Mouse (Mus musculus) adrenal gland, postnatal 14 days (tissue): ENCODE data around the gene Fam20a. TPM values are rescaled to one million over a fixed set of nuclear protein-coding genes. Genes with fewer than 3 reads are reported as not detected.
"Not testable (repeated sequence)": the region's sequence is repeated elsewhere in the genome, so short reads cannot be mapped to it uniquely, and the experiment has no call there.

ENCODE experiments used
- DNase-seq: peaks from one replicate; pipeline ENCODE4 v3.0.0; 2021; ENCODE audit warnings: mixed read lengths
- total RNA-seq: library from RNA; stranded (reverse); gene quantifications from 2 replicates; pipeline ENCODE4 v1.2.3, GENCODE M21; 2021

The Fam20a gene
- total RNA-seq, 1 experiment from 2014 or later, result 9.0 TPM

GRCm38 (mm10) chr11:109680934-109681333 is 41.1 kb downstream of the Fam20a start:
- DNase-seq, result no peak

DNA sequence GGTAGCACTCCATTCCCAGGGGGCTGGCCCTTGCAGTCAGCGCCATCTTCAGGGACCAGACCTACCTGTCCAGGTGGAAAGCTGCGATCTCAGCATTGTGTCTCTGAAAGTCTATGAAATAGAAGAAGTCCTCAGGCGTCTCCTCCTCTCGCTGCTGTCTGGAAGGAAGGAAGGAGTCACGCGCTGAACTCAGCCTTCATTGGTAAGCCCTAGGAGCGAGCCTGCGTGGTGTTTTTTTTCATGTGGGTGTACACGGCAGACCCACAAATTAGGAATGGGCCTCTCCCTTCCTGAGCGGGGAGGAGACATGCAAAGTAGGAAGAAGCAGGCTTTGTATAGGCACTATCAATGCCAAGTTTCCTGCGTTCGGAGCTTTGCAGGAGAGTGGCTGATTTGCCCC is 43.8 kb downstream of the Fam20a start:
- DNase-seq, result no peak

DNA sequence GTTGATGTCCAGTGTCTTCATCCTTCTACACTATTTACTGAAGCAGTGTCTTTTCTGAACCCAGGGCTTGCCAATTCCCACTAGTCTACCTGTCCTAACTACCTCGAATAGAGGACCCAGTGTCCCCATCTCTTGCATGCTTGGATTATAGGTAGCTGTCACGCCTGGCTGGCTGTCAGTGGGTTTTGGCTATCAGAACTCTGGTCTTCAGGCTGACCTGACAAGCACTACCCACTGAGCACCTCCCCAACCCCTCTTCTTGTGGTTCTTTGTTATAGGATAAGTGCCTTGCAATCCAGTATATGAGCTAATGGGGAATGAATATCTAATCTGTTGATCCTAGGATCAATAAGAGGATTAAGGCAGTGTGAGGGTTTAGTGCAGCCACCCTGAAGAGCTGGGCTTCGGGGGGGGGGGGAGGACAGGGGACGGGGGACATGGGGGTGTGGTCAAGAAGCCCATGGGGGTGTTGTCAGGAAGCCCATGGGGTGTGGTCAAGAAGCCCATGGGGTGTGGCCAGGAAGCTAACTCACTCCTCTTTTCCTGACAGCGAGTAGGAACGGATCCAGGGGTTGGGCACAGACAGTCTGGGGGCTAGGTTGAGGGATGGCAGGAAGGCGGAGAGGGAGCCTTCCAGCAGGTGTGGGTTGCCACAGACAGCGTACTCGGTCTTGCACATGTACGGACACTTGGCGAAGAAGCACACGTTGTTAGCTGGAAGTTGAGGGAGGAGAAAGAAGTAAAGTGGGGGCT is 45.3 kb downstream of the Fam20a start:
- no peak for DNase-seq

DNA sequence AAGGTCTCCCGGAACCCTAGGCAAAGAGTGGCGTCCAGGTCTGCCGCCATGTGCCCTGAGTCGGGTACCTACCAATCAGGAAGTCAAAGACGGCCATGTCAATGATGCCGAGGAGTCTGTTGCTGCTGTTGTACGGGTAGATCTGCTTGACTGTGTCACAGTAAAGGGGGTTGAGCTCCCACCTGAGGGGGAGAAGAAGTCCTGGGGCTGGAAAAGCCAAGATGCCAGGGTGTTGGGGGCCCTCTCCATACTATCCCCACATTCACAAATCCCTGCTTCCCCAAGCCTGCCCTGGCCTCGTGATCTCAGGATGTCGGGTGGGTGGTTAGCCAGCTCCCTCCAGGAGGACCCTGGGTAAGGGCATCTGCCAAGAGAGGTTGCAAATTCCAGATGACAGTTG is 46.3 kb downstream of the Fam20a start:
- DNase-seq, result no peak

DNA sequence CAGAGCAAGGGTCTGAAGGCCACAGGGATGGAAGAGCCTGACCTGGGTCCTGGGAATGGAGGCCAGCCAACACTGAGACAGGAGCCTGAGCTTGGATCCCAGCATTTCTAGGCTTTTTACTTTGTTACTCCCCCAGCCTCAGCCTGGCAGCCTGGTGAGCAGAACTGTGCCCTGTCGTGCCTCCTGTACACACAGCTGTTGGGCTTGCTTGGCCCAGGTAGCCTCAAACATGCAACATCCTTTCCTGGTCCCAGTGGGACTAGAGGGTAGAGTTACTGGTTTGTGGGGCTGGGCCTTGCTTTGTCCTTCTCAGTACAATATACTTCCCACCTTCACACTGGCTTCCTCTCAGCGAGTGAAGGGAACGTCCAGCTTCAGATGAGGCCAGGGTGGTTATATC is 46.9 kb downstream of the Fam20a start:
- DNase-seq, result no peak

DNA sequence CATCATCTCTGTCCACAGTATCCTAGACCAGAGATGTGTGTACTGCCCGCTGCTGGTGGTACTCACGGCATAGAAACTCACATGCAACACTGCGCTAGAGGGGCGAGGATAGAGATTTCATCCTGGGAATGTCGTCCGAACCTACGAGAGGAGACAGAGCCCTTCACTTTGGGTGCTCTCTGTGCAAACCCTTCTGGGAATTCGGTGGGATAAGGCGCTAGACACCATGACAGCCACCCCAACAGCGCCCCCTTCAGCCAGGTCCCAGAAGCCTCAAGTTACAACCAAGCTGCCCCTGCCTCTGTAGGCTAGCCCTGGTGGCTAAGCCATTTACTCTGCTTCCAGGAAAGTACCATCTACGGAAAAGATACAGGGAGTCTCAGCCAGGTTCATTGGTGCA is 47.5 kb downstream of the Fam20a start:
- no peak for DNase-seq

DNA sequence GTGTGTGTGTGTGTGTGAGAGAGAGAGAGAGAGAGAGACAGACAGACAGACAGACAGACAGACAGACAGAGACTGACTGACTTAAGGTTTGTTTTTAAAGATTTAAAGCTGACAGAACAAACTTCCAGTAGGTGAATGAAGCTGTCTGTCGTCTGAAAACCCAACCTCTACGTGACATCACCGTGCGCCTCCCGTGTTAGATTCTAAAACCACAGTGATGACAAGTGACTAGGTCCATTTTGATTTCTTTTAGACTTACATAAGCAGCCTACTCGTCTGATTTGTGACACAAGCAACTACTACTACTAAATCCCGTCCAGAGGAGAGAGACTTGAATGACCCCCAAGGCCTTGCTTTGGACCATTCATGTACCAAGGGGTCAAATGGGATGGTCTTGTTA is 48.3 kb downstream of the Fam20a start:
- DNase-seq, result no peak

DNA sequence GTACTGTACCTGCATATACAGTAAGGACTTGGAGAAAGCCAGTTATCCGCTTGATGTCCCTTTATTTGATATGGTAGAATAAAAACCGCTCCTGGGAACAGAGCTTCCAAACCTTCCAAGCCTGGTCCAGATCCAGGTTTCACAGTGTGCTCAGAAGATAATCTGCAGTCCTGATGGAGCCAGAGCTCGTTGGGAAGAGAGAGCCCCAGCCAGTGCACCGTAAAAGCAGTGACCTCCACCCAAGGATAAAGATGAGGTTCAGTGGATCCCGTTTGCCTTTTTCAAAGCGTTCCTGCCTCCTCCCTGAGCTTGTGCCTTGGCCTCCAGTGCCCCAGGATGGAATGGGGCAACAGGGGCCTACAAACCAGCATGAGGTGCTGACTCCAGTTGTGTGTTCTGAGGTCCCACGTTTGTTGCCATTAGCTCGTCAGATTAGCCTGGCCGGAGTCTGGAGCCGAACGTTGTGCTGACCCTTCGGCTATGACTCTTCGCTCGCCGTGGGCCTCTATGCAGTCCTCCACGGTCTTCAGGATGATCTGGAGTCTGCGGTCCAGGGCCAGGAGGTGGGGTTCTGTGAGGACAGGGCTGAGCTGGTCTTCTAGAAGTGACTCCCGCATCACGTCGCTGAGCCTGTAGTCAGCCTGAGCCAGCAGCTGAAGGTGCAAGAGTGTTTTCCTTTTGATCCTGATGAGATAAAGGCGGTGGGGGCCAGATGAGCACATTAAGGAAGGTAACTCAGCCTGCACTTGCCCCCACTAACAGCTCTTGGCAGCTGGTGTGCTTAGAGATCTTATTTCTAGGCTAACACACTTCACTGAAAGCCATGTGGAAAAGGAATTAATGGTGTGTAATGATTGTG is 49.0 kb downstream of the Fam20a start:
- peak; percentile 47 for DNase-seq

GRCm38 (mm10) chr11:109672396-109672795 is 49.7 kb downstream of the Fam20a start:
- no peak for DNase-seq

GRCm38 (mm10) chr11:109672021-109672324 is 50.1 kb downstream of the Fam20a start:
- DNase-seq, result no peak

DNA sequence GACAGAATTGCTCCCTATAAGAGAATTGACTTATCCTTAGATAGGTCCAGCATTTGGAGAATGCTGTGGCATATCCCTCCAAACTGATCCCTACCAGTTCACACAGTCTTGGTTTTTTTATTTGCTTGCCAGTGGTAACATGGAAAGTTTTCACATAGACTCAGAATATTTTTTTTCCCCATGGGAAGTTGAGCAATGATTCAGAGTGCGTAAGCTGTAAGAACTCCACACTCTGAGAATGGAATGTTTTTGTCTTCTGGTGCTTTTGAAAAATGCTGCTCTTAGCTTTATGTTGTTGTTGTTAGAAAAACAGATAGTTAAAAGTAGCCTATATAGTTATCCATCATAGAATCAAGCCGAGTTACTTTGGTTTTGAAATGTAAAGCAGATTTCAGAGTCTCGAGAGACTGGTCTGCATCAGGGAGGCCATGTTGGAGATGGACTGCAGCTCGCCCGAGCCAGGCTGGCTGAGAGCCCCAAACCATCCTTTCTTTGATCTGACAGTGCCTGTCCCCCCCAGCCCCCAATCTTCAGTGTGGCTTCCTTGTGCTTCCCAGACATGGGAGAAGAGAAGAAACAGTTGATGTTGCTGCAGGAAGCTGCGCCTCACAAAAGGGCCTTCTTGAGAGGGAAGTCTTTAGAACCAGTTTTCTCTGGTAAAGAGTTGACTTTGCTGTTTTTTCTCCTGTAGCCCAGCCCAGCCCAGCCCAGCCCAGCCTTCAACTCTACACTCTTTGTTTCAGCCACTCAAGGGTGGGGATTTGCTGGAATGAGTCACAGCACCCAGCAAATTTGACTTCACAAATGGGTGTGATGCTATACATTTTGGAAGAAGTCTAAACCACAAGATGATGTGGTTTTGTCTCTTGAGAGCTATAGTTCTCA is 50.7 kb downstream of the Fam20a start:
- DNase-seq, result no peak

DNA sequence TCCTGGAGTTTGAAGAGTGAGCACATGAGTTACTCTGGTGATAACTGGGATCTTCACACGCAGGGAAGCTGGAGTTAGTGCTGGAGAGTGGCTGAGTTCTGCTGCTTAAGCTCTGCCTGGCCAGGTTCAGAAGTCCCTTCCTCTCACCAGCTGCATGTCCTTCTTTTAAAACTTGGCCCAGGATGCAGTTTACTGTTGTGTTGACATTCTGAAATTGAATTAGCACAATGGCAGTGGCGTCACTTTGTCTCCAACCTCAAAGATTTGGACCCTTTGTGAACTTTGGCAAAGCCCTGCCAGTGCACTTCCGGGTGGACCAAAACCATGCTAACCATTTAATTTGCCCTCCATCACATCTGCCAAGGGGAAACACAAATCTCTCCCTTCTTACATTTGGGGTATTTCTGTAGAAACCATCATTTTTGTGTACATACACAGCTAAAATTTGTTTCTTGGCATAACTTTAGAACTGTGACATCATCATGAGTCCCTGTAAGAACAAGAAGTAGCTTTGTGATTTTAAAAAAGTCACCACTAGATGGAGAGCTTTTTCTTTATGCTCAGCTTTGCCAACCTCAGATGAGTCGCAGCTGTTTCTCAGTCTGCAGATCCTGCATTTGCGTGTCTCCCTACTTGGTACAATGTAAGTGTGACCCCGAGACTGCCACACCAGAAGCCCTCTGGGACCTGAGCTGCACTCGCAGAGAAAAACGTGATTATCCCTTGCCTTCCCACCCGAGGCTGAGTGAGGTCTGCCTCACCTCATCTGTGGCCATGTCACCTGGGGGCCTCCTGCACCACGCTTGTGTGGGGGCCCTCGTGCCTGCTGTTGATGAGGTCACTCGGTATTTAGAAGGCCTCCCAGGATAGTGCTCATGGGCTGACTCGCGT is 51.8 kb downstream of the Fam20a start:
- peak; percentile 53 for DNase-seq

- no peak for DNase-seq
Observed at GRCm38 (mm10) chr11:109669149-109669708, 52.9 kb downstream of the Fam20a start.

GRCm38 (mm10) chr11:109668115-109668725 is 53.9 kb downstream of the Fam20a start:
- DNase-seq, result no peak

DNA sequence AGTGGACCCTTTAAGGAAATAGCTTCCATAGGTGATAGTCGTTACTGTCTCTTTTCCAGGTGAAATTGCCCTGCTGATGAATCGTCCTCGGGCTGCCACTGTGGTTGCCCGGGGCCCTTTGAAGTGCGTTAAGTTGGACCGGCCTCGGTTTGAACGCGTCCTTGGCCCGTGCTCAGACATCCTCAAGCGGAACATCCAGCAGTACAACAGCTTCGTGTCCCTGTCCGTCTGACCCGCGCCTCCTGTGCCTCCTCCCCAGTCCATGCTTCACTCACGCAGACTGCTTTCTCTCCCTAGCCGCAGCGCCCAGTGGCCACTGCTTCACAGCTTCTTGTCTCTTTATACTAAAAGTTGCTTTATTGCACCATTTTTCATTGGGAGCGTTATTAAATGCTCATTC is 54.7 kb downstream of the Fam20a start:
- peak; percentile 79 for DNase-seq

GRCm38 (mm10) chr11:109666411-109666810 is 55.7 kb downstream of the Fam20a start:
- DNase-seq, result no peak

DNA sequence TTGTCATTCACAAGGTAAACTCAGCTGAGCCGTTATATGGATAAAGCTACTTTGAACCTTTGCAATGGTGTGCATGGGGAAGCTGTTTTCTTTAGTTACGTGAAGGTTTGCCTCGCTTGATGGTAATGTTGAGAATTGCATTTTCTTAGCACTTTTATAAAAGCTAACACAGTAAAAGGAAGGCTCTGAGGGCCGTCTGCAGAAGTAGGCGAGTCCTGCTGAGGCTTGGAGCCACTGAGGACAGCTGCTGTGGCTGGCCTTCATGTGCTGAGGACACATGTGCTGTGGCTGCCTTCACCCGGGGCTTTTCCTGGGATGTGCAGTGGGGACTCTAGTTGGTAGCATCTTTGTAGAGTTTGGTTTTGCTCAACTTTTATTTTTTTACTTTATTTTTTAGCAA is 56.7 kb downstream of the Fam20a start:
- no peak for DNase-seq

DNA sequence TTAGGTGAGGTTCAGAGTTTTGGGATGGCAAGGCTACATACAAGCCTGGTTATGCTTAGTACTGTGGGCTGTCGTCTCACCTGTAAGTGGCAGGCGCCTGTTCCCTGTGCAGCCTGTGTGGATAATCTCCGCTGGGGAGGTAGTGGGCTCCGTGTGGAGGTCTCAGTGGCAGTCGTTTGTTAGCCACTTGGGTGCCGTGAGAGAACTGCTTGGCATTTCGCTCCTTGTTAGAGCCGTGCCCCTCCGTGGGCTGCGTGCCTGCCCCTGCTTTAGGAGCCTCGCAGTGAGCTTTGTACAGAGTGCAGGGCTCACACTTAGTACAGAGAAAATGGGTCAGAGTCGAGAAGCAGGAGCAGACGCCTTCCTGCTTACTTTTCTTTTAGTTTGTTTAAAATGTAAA is 57.8 kb downstream of the Fam20a start:
- DNase-seq, result no peak

- DNase-seq, result not testable (repeated sequence)
Observed at GRCm38 (mm10) chr11:109660526-109660925, 61.6 kb downstream of the Fam20a start.

DNA sequence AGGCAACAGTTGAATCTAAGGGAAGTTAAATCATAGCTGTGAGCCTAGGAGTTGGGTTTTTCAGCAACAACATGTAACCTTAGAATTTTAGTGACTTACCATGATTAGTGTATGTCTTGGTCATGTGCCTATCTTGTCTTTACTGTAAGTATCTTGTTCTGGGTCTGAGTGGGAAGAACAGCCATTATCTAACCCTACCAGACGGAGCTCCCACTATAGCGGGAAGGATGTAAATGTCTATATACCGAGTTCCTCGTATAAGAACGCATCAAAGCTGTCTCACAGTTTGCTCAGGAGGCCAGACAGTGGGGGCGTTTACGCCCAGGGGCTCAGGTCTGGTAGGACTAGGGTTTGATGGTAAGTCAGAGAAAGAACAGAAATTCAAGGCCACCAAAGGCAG is 65.8 kb downstream of the Fam20a start:
- DNase-seq, result no peak

- DNase-seq, result no peak
Observed at GRCm38 (mm10) chr11:109654581-109654980, 67.5 kb downstream of the Fam20a start.
